Mouse (Mus musculus): ENCODE measurements at regions not wholly inside any gene's neighbourhood (a gene's known extent, or its start where the extent isn't known, plus 50 kb on each side); places are given as distances from the start of the nearest gene placed in this dataset.

GRCm38 (mm10) chr10:83882119-83882890, 159.6 kb downstream of the 1500009L16Rik start:
- TF ChIP-seq CTCF (IDR thresholded peaks at IDR 0.05; ENCODE audit: low read depth, low read length) (no peak), TAL1 (conservative IDR thresholded peaks at IDR 0.05; ENCODE audit: low read depth, low read length) (no peak), GATA1 (IDR thresholded peaks at IDR 0.05; ENCODE audit: borderline replicate concordance, low read length) (no peak), POLR2AphosphoS5 (IDR thresholded peaks at IDR 0.05; ENCODE audit: insufficient replicate concordance, low read depth, low read length) (no peak), GATA2 (IDR thresholded peaks at IDR 0.05; ENCODE audit: borderline replicate concordance, low read depth, low read length) (no peak)

Data from G1E (cell line).